Mouse (Mus musculus): ENCODE measurements around the gene Dnah6. TPM values are rescaled to one million over a fixed set of nuclear protein-coding genes. Genes with fewer than 3 reads are reported as not detected.

Gene Dnah6
- under 1 TPM in 1 of 2 experiments, not detected in 1; 0.03 TPM for total RNA-seq (2021)
- long read RNA-seq, experiment 1 = 0 reads
- long read RNA-seq, experiment 2 = 0 reads

DNA sequence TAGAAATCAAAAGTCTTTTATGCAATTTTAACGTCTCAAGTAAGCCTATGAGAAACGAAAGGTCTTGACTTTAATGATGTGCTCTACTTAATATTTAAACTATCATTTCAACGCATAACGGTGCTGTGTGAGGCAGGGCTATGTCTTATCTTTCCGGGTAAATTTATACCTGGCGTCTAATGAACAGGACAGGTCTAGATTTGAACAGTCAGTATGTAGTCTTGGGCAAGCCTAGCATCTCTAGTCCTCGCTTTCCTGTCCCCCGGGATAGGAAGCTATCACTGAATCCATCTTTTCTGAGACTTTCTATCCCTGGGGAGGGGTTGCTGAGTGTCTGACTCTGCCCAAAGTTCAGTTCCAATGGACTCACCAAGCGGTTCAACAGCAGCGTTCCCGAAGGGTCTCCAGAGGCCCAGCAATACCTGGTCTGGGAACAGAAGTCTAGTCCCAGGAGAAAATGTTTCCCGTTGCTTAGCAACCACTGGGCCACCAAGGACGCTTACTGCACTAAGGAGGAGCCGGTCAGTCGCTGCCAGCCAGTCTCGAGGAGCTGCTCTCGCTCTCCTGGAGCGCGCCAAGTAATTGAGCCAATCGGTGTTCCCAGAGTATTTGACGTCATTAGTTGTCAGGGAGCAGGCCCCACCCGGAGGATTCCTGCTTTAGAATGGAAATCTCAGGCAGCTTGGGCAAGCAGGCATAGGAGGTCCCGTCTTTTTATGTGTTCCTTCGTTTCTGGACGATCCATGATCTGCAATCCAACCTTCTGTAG lies at the start of gene Dnah6:
Gene Dnah6, minus strand, starts transcription at position 463 of the 769 bp plus-strand sequence.
- peak; percentile 70 to 78 for DNase-seq (ENCODE audit: low spot score in 2 of 2)

- no peak for DNase-seq (ENCODE audit: low spot score in 2 of 2)
Observed at GRCm38 (mm10) chr6:73269374-73269773, 47.9 kb upstream of the Dnah6 start.

DNA sequence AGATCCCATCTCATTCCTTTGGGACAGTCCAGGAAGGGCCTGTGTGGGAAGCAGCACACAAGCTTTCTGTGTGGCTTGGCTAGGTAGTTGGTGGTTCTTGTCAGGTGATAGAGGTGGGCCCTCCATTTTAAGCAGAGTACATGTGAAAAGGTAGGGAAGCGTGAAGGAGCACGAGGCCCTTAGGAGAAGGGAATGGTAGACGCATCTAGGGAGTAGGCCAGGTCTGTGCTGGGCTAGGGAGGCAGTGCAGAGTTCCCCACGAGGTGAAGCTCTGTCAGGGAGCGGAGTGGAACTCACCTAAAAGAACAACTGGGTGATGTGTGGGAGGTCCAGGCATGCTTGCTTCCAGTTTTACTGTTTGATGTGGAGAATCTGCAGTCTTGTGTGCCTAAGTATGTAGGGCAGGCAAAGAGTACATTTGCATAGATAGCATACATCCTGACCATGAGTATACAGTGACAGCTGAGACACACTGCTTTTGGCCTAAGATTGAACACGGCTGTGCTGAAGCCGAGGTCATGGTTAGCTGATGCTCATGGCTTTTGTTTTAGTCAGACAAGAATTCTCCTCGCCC lies 46.4 kb upstream of the Dnah6 start:
- no peak for DNase-seq (ENCODE audit: low spot score in 2 of 2)

DNA sequence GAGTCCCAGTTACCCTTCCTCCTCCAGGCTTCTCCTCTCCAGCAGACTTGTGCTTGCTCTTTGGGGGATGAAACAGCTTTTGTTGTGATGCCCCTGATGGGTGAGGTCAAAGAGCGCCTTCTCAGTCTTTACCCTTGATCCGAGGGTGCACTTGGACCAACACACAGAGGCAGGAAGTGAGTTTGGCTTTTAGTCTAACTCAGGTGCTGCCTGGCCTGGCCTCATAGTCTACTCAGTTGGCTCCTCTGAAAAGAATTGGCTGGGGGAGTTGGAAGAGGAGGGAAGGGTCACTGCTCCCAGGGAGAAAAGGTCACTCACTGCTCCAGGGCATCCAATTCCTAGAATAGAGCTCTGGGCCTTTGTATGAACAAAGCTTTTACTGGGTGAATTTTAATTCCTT lies 43.4 kb upstream of the Dnah6 start:
- DNase-seq (ENCODE audit: low spot score in 2 of 2) = no peak

- DNase-seq (ENCODE audit: low spot score in 2 of 2) = no peak
Observed at GRCm38 (mm10) chr6:73260110-73260509, 38.7 kb upstream of the Dnah6 start.

GRCm38 (mm10) chr6:73257068-73257467 lies 35.6 kb upstream of the Dnah6 start:
- no peak for DNase-seq (ENCODE audit: low spot score in 2 of 2)

DNA sequence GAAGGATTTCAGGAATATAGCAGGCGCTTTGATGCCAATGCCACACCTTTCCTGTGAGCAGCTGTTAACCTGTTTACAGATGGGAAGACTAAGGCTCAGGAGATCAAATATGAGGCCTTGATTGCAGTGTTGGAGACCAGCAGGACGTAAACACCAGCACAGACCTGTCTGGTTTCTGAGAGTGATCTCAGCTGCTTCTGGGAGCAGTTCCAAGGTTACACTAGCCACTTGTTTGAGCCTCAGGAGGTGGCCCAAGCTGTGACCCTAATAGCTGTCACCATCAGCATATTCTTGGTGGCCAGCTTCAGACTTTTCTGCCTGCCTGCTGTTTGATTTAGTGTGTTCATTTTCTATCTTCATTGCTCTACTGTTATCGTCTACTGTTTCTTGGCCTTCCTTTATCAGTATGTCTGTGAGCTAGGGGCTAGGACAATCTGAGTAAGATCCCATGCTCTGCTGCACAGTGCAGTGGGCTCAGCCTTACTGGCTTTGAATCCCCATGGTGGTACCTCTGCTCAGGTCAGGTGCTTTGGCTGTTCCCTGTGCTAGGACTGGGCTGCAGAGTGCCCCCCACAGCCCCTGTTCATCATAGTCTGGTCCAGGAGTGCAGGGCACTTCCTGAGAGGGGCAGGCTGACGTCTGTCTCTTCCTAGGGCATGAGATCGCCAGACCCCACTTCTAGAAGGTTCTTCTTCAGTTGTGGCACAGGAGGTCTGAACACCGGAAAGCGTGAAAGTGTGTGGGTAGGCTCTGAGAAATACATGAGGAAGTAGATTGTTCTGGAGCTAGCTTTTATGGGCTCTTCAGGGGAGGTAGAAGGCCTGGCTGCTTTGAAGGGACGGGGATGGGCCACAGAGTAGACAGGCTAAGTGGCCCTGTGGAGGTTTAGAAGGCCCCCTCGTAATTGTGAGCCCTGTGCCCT lies 33.1 kb upstream of the Dnah6 start:
- no peak for DNase-seq (ENCODE audit: low spot score in 2 of 2)

DNA sequence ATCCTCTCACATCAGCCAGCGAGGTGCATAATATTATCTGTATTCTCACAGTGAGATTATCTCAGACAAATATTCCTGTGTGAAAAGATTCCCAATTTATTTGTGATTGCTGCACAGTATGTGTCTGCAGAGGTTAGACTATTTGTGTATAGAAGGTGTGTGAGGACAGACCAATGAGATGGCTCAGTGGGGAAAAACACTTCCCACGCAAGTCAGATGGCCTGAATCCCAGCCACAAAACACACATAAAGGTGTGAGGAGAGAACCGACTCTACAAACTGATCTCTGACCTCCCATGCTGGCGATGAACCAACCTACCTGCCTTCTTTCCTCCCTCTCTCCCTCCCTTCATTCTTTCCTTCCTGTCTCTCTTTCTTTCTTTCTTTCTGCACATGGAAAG lies 32.1 kb upstream of the Dnah6 start:
- no peak for DNase-seq (ENCODE audit: low spot score in 2 of 2)

- DNase-seq (ENCODE audit: low spot score in 2 of 2) = no peak
Observed at GRCm38 (mm10) chr6:73253006-73253405, 31.6 kb upstream of the Dnah6 start.

- no peak for DNase-seq (ENCODE audit: low spot score in 2 of 2)
Observed at GRCm38 (mm10) chr6:73252396-73252795, 30.9 kb upstream of the Dnah6 start.

DNA sequence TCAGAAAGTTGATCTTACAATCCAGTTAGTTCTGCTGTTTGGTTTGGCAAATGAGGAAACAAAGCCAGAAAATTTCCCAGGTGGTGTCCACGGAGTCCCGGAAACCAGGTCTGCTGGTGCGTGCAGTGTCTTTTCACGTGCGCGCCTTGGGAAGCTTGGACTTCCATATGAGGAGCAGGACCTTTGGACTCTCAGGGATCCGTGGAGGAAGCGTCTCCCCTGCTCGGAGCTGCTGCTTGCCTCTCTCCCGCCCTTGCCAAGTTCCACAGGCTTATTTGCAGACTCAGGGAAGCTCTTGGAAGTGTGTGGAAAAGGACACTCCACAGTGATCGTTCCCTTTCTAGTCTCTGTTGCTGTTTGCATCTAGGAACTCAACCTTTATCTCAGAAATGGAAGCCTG lies 29.9 kb upstream of the Dnah6 start:
- no peak for DNase-seq (ENCODE audit: low spot score in 2 of 2)

DNA sequence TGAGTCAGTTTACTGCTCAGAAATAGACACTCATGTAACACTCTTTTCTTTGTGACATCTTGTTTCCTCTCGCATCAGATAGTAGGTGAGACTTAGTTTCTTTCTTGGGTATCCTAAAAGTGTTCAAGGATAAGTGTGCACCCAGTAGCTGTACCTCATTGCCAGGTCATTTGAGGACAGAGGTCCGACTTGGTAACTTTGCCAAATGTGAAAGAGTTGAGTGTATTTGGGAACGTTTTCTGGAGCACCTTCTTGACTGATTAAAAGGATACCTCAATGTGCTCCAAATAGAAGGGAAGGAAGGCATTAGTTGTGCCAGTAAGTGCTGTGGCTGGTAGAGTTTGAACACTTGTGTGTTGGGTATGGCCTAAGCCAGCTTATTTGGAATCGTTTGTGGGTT lies 28.4 kb upstream of the Dnah6 start:
- no peak for DNase-seq (ENCODE audit: low spot score in 2 of 2)

GRCm38 (mm10) chr6:73249049-73249422 lies 27.6 kb upstream of the Dnah6 start:
- DNase-seq (ENCODE audit: low spot score in 2 of 2) = peak in 1 of 2 experiments; percentile 17

GRCm38 (mm10) chr6:73248237-73249048 lies 27.0 kb upstream of the Dnah6 start, which contains the start of gene Suclg1:
Gene Suclg1 (plus strand): TSS chr6:73248382.
- DNase-seq (ENCODE audit: low spot score in 2 of 2) = peak; percentile 78 to 85

GRCm38 (mm10) chr6:73247452-73247851 lies 26.0 kb upstream of the Dnah6 start:
- DNase-seq (ENCODE audit: low spot score in 2 of 2) = no peak

DNA sequence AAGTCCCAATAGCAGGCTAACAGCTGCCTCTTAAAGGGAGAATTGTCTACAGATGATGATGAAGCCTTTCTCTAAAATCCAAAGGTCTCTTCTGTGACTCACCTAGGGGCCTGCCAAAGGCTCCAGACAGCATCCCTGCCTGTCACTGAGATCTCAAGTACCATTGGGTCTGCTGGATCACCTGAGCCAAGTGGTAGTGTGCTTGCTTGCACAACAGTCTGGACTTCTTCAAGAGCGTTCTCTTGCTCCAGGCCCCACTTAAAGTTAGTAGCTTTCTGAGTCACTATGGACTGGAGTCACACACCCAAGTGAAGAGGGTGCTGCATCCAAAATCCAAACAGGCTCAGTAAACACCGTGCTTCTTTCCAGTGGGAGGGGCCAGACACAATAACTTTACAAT lies 25.4 kb upstream of the Dnah6 start:
- no peak for DNase-seq (ENCODE audit: low spot score in 2 of 2)

DNA sequence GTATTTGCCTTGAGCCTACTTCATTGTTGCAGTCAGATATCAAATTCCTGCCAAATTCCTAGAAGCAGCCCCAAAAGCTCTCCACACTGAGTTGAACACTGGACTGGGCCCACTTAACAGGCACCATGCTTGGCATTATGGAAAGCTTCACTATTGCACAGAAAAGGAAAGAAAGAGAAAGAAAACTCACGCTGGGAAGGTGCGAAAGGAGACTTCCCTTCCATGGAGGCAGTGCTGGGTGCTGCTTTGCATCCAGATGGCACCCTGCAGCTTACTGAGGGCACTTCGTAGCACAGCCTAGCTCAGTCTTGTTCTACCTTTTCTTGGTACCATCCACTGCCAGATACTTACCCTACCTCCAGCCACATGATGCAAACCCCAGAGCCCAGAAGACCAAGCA lies 14.2 kb upstream of the Dnah6 start:
- DNase-seq (ENCODE audit: low spot score in 2 of 2) = no peak

DNA sequence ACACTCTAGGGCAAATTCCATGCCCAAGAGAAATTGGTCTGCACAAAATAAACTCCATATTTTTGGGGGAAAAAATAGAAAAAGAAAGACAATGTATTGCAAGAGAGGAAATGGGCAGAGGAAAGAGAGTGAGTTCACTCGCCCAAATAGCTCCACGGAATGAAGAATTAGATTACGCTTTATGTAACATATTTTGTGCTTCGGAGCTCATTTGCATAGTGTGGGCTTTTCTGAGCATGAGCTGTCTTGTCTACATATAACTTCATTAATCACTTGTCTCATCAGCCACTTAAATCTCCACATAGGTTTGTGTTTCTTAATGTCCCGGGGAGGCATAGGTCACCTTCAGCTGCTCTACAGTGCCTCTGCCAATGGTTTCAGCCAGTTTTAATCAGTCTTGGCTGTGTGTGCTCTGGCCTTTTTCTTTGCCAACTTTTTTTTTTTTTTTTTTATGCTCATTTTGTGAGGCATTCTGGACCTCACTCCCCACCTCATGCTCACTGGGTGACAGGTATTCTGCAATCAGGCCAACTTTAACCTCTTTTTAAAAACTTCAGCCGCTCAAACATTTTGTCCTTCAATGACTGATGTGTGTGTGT lies 12.9 kb upstream of the Dnah6 start:
- no peak for DNase-seq (ENCODE audit: low spot score in 2 of 2)

DNA sequence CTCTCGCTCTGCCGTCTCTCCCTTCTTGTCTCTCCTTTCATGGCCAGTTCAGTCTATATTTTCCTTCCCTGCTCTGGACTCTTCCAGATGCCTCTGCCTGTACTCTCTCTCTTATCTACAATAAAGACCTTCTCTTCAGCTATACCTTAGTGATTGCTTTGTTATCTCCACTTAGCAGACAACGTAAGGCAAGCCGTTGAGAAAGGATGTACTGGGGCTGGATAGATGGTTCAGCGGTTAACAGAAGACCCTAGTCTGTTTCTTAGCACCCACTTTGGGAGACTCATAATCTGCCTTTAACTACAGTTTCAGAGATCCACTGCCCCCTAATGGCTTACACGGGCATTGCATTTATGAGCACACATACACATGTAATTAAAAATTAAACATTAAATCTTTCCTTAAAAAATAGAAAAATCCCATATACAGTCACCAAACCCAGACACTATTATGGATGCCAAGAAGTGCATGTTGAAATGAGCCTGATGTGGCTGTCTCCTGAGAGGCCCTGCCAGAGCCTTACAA lies 11.8 kb upstream of the Dnah6 start:
- DNase-seq (ENCODE audit: low spot score in 2 of 2) = no peak

DNA sequence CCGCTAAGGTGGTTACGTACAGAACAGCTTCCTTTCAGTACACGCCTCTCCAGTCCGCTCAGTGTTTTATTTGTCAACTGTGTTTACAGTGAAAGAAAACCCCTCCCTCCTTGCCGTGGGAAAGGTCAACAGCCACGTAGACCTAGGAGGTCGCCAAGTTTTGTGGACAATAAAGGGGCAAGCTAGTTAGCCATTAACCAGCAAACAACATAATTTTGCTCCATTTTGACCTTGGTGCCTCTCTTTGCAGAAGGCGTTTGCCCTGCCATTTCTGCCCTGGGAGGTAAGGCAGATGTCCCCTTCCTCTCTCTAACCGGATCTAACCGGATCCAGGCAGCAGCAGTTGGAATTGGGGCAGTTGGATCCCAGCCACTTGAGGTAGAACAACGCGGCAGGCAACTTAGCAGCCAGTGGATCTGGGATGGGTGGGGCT lies 10.7 kb upstream of the Dnah6 start:
- no peak for DNase-seq (ENCODE audit: low spot score in 2 of 2)
